Mouse (Mus musculus) embryonic fibroblast, embryonic 13.5 days (primary cell): ENCODE results near the gene Dll4. TPM values are rescaled to one million over a fixed set of nuclear protein-coding genes. Genes with fewer than 3 reads are reported as not detected.
A peak's percentile ranks its signal among the peaks of the same experiment; 100 is the strongest.

Source experiments
- H3K27ac ChIP-seq: 2 replicates; pipeline ENCODE4 v1.5.1; 2012; ENCODE audit warnings: low read length, control low read depth, inconsistent platforms; ENCODE audit not compliant: insufficient read depth
- H3K4me1 ChIP-seq: 2 replicates; pipeline ENCODE4 v1.6.1; 2011; ENCODE audit warnings: low read length; ENCODE audit not compliant: control insufficient read depth, insufficient read depth
- H3K4me3 ChIP-seq: 2 replicates; pipeline ENCODE4 v1.5.1; 2011; ENCODE audit warnings: mild to moderate bottlenecking, control low read depth, low read length; ENCODE audit not compliant: insufficient read depth
- CTCF ChIP-seq: IDR thresholded peaks from 2 replicates; pipeline ENCODE4 v1.5.1; 2011; ENCODE audit warnings: mild to moderate bottlenecking, control low read depth, low read length, moderate library complexity, borderline replicate concordance; ENCODE audit not compliant: insufficient read depth
- POLR2A ChIP-seq: IDR thresholded peaks from 2 replicates; pipeline ENCODE4 v1.6.1; 2011; ENCODE audit warnings: low read depth, mild to moderate bottlenecking, control low read depth, low read length, moderate library complexity
- polyA plus RNA-seq: library from polyadenylated mRNA; stranded (reverse); fragments of >200 nt; gene quantifications from 2 replicates; pipeline ENCODE4 v1.2.4, GENCODE M21; 2011; ENCODE audit warnings: low read depth; ENCODE audit not compliant: missing spikeins, insufficient read length

Dll4 gene
- polyA plus RNA-seq, result not detected in 2 replicates

- no peak for TF ChIP-seq POLR2A
- Histone ChIP-seq H3K4me1 (0 out of 2 replicates have a peak, but pooled peaks cover 5% of the 10 kb centered on the region), H3K27ac (no peak within 1 kb of the TSS)
Measured at GRCm38 (mm10) chr2:119325568-119326143, at the start of gene Dll4. Gene Dll4, plus strand, starts transcription at chr2:119325784.

GRCm38 (mm10) chr2:119276926-119277325 lies 48.7 kb upstream of the Dll4 start:
- Histone ChIP-seq H3K4me3 (no peak overlapping the region), H3K27ac (no peak overlapping the region), H3K4me1 (no peaks in the 10 kb centered on the region)
- TF ChIP-seq CTCF (no peak), POLR2A (no peak)

More at GRCm38 (mm10) chr2:119325568-119326143, at the start of gene Dll4:
- H3K4me3 ChIP-seq, result peak within 1 kb of the TSS; percentile 11

DNA sequence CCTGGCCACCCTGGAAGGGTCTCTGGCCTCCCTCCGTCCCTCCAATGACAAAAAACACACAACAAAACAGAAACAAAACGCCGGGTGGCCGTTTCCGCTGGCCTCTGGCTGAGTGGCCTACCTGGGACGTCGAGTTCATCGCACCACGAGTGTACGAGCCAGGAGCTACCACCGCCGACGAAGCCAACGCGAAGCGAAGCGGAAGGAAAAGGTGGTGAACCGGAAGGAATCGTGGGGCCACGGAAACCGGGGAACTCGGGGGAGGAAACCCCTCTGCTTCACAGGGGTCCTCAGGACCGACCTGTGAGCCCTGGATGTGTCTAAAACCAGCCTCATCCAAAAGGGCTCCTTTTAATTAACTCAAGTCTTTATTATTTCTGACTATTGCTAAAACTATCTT lies 47.8 kb upstream of the Dll4 start:
- Histone ChIP-seq H3K4me1 (no peaks in the 10 kb centered on the region), H3K4me3 (no peak overlapping the region), H3K27ac (no peak overlapping the region)
- TF ChIP-seq POLR2A, result no peak
- TF ChIP-seq CTCF, result no peak

DNA sequence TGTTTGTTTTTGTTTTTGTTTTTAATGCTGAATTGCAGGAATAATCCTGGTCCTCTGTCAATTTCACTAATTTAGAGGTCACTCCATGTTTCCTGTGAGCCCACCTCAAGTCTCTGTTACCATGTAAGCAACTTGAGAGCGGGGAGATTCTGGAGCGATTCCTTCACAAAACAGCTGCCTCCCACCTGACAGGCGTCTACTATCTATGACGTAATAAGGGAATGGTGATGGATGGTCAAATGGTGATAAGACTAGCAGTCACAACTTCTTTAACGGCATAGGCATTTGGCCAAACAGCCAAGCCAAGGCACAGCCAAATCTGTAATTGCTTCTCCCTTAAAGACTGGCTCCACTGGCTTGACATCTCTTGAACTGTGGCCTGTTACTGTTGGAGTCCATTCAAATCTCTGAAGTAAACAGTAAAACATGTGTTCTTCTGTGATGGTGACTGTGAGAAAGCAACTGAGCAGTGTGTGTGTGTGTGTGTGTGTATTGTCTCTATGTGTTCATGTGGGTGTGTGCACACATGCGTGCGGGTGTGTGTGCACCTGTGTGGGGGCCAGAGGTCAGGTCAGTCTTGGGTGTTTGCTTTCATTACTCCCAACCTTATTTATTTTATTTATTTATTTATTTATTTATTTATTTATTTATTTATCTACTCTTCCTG lies 43.6 kb upstream of the Dll4 start:
- Histone ChIP-seq H3K4me3 (no peak overlapping the region), H3K4me1 (no peaks in the 10 kb centered on the region), H3K27ac (no peak overlapping the region)
- no peak for TF ChIP-seq CTCF
- TF ChIP-seq POLR2A, result no peak

DNA sequence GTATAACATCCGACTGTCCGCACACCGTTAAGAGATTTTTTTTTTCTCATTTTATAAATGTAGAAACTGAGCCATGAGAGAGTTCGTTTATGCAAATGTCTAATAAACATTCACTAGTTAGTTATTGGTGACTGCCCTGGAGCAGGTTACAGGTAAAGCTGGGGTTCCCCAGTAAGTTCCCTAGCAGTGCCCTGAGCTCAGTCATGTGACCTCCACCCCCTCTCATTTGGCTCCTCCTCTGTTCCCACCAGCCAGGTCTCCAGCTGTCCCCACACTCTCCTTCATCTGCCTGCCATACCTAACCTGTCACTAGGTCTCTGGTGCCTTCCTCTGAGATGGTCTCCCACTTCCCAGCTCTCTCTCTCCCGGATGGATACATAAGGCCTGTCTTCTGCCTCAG lies 38.2 kb upstream of the Dll4 start:
- Histone ChIP-seq H3K4me1 (no peaks in the 10 kb centered on the region; the same call in 1 of the 2 replicates), H3K4me3 (no peak overlapping the region), H3K27ac (no peak overlapping the region)
- TF ChIP-seq CTCF (no peak), POLR2A (no peak)

DNA sequence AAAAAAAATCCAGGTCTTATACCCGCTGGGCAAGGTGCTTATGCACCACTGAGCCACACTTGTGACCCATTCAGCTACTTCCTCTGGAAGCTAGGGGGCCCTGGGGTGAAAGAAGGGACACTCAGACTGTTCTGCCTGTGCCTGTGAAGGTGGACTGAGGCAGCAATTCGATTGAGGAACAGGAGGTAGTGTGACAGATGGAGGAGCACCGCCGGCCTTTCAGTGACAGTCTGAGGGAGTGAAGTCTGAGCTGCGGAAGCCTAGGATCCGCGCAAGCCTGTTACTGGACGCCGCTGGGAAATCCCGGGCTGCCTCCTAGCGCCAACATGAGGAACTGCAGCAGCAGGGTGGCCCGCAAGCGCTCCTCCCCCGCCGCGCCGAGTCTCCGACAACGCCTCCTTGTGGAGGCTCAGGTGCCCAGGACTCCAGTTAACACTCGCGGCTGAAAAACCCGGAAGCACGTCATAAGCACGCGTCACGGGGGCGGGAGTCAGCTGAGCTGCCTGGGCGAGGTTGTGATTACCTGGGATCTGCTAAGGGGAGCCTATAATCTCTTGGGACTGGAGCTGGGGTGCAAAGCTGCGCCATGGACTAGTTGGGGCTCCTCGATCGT lies 37.2 kb upstream of the Dll4 start, which contains the start of gene Vps18:
Gene Vps18 (plus strand): TSS at position 471 of the 613 bp plus-strand sequence.
- Histone ChIP-seq H3K4me1 (no peaks in the 10 kb centered on the region; the same call in 1 of the 2 replicates), H3K27ac (no peak within 1 kb of the TSS), H3K4me3 (peak within 1 kb of the TSS; percentile 92)
- TF ChIP-seq POLR2A (peak; percentile 80), CTCF (peak; percentile 92)

DNA sequence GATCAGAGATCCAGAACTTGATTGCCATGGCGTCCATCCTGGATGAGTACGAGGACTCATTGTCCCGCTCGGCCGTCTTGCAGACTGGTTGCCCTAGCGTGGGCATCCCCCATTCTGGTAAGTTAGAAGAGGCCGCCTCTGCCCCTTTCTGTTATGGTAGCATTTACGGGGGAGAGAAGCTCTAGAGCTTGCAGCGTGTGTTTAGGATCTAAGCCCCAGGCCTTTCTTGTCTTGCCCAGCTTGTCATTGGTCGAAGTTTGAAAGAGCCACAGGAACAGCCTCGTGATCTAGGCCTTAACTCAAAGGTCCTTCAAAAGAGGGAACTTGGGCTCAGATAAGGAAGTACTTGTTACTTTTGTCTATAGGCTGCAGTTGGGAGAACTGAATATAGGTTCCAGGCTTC lies 36.6 kb upstream of the Dll4 start:
- TF ChIP-seq POLR2A (no peak), CTCF (no peak)
- no peak overlapping the region for H3K27ac ChIP-seq
- no peaks in the 10 kb centered on the region; the same call in 1 of the 2 replicates for H3K4me1 ChIP-seq
- H3K4me3 ChIP-seq, result peak overlapping the region; percentile 92

DNA sequence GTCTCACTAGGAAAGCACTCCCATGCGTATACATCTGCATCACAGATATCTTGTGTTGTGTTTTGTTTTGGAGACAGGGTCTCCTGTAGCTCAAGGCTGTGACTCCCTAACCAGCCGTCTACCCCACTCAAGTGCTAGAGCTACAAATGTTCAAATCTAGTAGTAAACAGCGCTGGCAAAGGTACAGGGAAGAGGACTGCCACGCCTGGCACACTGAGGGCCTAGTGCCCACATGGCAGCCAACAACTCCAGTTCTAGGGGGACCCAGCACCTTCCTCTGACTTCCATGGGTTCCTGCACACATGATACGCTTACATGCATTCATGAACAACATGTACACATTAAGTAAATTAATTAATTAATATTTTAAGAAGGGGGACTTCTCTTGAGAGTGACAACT lies 33.3 kb upstream of the Dll4 start:
- TF ChIP-seq CTCF, result no peak
- no peak for TF ChIP-seq POLR2A
- Histone ChIP-seq H3K27ac (no peak overlapping the region), H3K4me3 (no peak overlapping the region), H3K4me1 (no peaks in the 10 kb centered on the region; the same call in 1 of the 2 replicates)

DNA sequence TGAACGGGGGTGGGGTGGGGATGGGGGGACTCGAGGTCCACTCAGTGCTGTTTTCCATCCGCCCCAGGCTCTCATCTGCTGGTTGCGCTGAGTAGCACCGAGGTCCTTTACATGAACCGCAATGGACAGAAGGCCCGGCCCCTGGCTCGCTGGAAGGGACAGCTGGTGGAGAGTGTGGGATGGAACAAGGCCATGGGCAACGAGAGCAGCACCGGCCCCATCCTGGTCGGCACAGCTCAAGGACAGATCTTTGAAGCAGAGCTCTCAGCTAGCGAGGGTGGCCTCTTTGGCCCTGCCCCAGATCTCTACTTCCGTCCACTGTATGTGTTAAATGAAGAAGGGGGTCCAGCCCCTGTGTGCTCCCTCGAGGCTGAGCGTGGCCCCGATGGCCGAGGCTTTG lies 32.7 kb upstream of the Dll4 start:
- no peak for TF ChIP-seq CTCF
- TF ChIP-seq POLR2A, result no peak
- H3K4me3 ChIP-seq, result no peak overlapping the region
- H3K4me1 ChIP-seq, result no peaks in the 10 kb centered on the region; the same call in 1 of the 2 replicates
- H3K27ac ChIP-seq, result no peak overlapping the region

GRCm38 (mm10) chr2:119293311-119293710 lies 32.3 kb upstream of the Dll4 start:
- TF ChIP-seq POLR2A (no peak), CTCF (no peak)

More at GRCm38 (mm10) chr2:119293311-119293710, 32.3 kb upstream of the Dll4 start:
- no peak overlapping the region for H3K4me3 ChIP-seq
- H3K27ac ChIP-seq, result no peak overlapping the region
- no peaks in the 10 kb centered on the region; the same call in 1 of the 2 replicates for H3K4me1 ChIP-seq
